Mouse (Mus musculus) MEL (cell line): ENCODE measurements around the gene Gpr146. TPM values are rescaled to one million over a fixed set of nuclear protein-coding genes. Genes with fewer than 3 reads are reported as not detected.

Source experiments
- DNase-seq: peaks from one replicate; pipeline ENCODE4 v3.0.0; 2011; ENCODE audit warnings: low read depth, low spot score
- H3K27ac ChIP-seq: 2 replicates; pipeline ENCODE4 v1.5.1; 2012; ENCODE audit warnings: low read depth, mild to moderate bottlenecking, control low read depth, low read length, moderate library complexity; ENCODE audit not compliant: control insufficient read depth
- H3K27me3 ChIP-seq, 2 experiments: fragments of 150-350 bp in 1 of 2; sonication (generic) in 1 of 2; 2 replicates each; pipeline ENCODE4 v1.6.1; 2012; ENCODE audit warnings: low read length in 2 of 2, mild to moderate bottlenecking in 2 of 2, improper control_type of control experiment in 1 of 2, moderate library complexity in 1 of 2; ENCODE audit not compliant: insufficient read depth in 2 of 2, control insufficient read depth in 1 of 2
- H3K36me3 ChIP-seq, 2 experiments: 2 replicates each; pipeline ENCODE4 v1.6.1; 2012 to 2014; ENCODE audit warnings: low read length in 2 of 2, improper control_type of control experiment in 1 of 2, inconsistent platforms in 1 of 2, mild to moderate bottlenecking in 1 of 2; ENCODE audit not compliant: insufficient read depth in 2 of 2, control insufficient read depth in 1 of 2
- H3K4me1 ChIP-seq, 2 experiments: fragments of 150-350 bp in 1 of 2; sonication (generic) in 1 of 2; 2 replicates each; pipeline ENCODE4 v1.6.1; 2012; ENCODE audit warnings: low read length in 2 of 2, improper control_type of control experiment in 1 of 2, mild to moderate bottlenecking in 1 of 2; ENCODE audit not compliant: insufficient read depth in 2 of 2, control insufficient read depth in 1 of 2
- H3K4me3 ChIP-seq, 2 experiments: fragments of 150-350 bp in 1 of 2; sonication (generic) in 1 of 2; 2 replicates each; pipeline ENCODE4 v1.5.1; 2012; ENCODE audit warnings: low read depth in 2 of 2, low read length in 2 of 2, mild to moderate bottlenecking in 2 of 2, moderate library complexity in 2 of 2, control low read depth in 1 of 2, improper control_type of control experiment in 1 of 2; ENCODE audit not compliant: control insufficient read depth in 1 of 2, insufficient read depth in 1 of 2
- H3K79me2 ChIP-seq: 2 replicates; pipeline ENCODE4 v1.6.1; 2012; ENCODE audit warnings: mild to moderate bottlenecking, low read length, moderate library complexity; ENCODE audit not compliant: control insufficient read depth, poor library complexity, insufficient read depth
- H3K9ac ChIP-seq: 2 replicates; pipeline ENCODE4 v1.6.1; 2012; ENCODE audit warnings: low read depth, mild to moderate bottlenecking, control low read depth, low read length, moderate library complexity; ENCODE audit not compliant: control insufficient read depth, poor library complexity, severe bottlenecking
- H3K9me3 ChIP-seq: fragments of 150-350 bp; sonication (generic); replicated peaks from 2 replicates; pipeline ENCODE4 v1.6.1; 2012; ENCODE audit warnings: mild to moderate bottlenecking, low read length, improper control_type of control experiment, moderate library complexity; ENCODE audit not compliant: insufficient read depth
- BHLHE40 ChIP-seq: IDR thresholded peaks from 2 replicates; pipeline ENCODE4 v1.6.1; 2012; ENCODE audit warnings: low read depth, mild to moderate bottlenecking, inconsistent platforms, low read length, improper control_type of control experiment, borderline replicate concordance
- CHD1 ChIP-seq: IDR thresholded peaks from 2 replicates; pipeline ENCODE4 v1.6.1; 2012; ENCODE audit warnings: low read depth, mild to moderate bottlenecking, inconsistent platforms, low read length, improper control_type of control experiment
- CHD2 ChIP-seq: IDR thresholded peaks from 2 replicates; pipeline ENCODE4 v1.6.1; 2011; ENCODE audit warnings: low read length, improper control_type of control experiment
- CTCF ChIP-seq, 3 experiments: IDR thresholded peaks in 2 of 3; conservative IDR thresholded peaks in 1 of 3; 2 replicates each; pipeline ENCODE4 v1.5.1; 2011 to 2012; ENCODE audit warnings: low read length in 3 of 3, low read depth in 2 of 3, mild to moderate bottlenecking in 2 of 3, improper control_type of control experiment in 1 of 3, inconsistent platforms in 1 of 3, mixed read lengths in 1 of 3, moderate library complexity in 1 of 3; ENCODE audit not compliant: control insufficient read depth in 1 of 3, insufficient read depth in 1 of 3, poor library complexity in 1 of 3, severe bottlenecking in 1 of 3
- ELF1 ChIP-seq: IDR thresholded peaks from 2 replicates; pipeline ENCODE4 v1.6.1; 2014; ENCODE audit warnings: low read depth, mild to moderate bottlenecking, inconsistent platforms, low read length, improper control_type of control experiment, moderate library complexity
- EP300 ChIP-seq, 2 experiments: IDR thresholded peaks; 2 replicates each; pipeline ENCODE4 v1.6.1; 2011; ENCODE audit warnings: improper control_type of control experiment in 2 of 2, low read length in 2 of 2, low read depth in 1 of 2, mild to moderate bottlenecking in 1 of 2
- HCFC1 ChIP-seq: IDR thresholded peaks from 2 replicates; pipeline ENCODE4 v1.6.1; 2012; ENCODE audit warnings: low read depth, mild to moderate bottlenecking, inconsistent platforms, low read length, improper control_type of control experiment, moderate library complexity
- KAT2A ChIP-seq: conservative IDR thresholded peaks from 2 replicates; pipeline ENCODE4 v1.6.1; 2012; ENCODE audit warnings: low read depth, low read length, improper control_type of control experiment, inconsistent platforms
- MAFK ChIP-seq: IDR thresholded peaks from 2 replicates; pipeline ENCODE4 v1.6.1; 2011; ENCODE audit warnings: low read depth, mild to moderate bottlenecking, low read length, improper control_type of control experiment, borderline replicate concordance
- MAX ChIP-seq: IDR thresholded peaks from 2 replicates; pipeline ENCODE4 v1.6.1; 2011; ENCODE audit warnings: low read length, improper control_type of control experiment
- MAZ ChIP-seq: IDR thresholded peaks from 2 replicates; pipeline ENCODE4 v1.6.1; 2012; ENCODE audit warnings: low read depth, mild to moderate bottlenecking, inconsistent platforms, low read length, improper control_type of control experiment
- MYB ChIP-seq: IDR thresholded peaks from 2 replicates; pipeline ENCODE4 v1.6.1; 2011; ENCODE audit warnings: mild to moderate bottlenecking, low read depth, low read length, improper control_type of control experiment
- MYC ChIP-seq: IDR thresholded peaks from 2 replicates; pipeline ENCODE4 v1.6.1; 2011; ENCODE audit warnings: low read depth, mild to moderate bottlenecking, low read length, improper control_type of control experiment, moderate library complexity
- NRF1 ChIP-seq: IDR thresholded peaks from 2 replicates; pipeline ENCODE4 v1.6.1; 2014; ENCODE audit warnings: low read depth, mild to moderate bottlenecking, inconsistent platforms, low read length, improper control_type of control experiment, moderate library complexity; ENCODE audit not compliant: poor library complexity, insufficient read depth, severe bottlenecking
- POLR2A ChIP-seq, 2 experiments: IDR thresholded peaks; 2 replicates each; pipeline ENCODE4 v1.6.1; 2011 to 2012; ENCODE audit warnings: low read length in 2 of 2, mild to moderate bottlenecking in 2 of 2, control low read depth in 1 of 2, improper control_type of control experiment in 1 of 2, low read depth in 1 of 2, moderate library complexity in 1 of 2; ENCODE audit not compliant: control insufficient read depth in 1 of 2, insufficient read depth in 1 of 2, poor library complexity in 1 of 2
- POLR2AphosphoS5 ChIP-seq: IDR thresholded peaks from 2 replicates; pipeline ENCODE4 v1.6.1; 2012; ENCODE audit warnings: low read depth, borderline replicate concordance, mild to moderate bottlenecking, inconsistent platforms, low read length, moderate library complexity, mixed read lengths
- RAD21 ChIP-seq: IDR thresholded peaks from 2 replicates; pipeline ENCODE4 v1.6.1; 2011; ENCODE audit warnings: mild to moderate bottlenecking, low read depth, low read length, improper control_type of control experiment
- TAL1 ChIP-seq: IDR thresholded peaks from 2 replicates; pipeline ENCODE4 v1.6.1; 2012; ENCODE audit warnings: mild to moderate bottlenecking, inconsistent platforms, low read length, moderate library complexity, mixed read lengths
- TCF12 ChIP-seq: IDR thresholded peaks from 2 replicates; pipeline ENCODE4 v1.6.1; 2014; ENCODE audit warnings: low read depth, mild to moderate bottlenecking, inconsistent platforms, low read length, improper control_type of control experiment, moderate library complexity
- USF1 ChIP-seq: IDR thresholded peaks from 2 replicates; pipeline ENCODE4 v1.6.1; 2014; ENCODE audit warnings: low read depth, mild to moderate bottlenecking, inconsistent platforms, low read length, improper control_type of control experiment, moderate library complexity
- USF2 ChIP-seq, 2 experiments: IDR thresholded peaks; 2 replicates each; pipeline ENCODE4 v1.6.1; 2011 to 2012; ENCODE audit warnings: improper control_type of control experiment in 2 of 2, low read length in 2 of 2, borderline replicate concordance in 1 of 2, inconsistent platforms in 1 of 2, low read depth in 1 of 2, mild to moderate bottlenecking in 1 of 2; ENCODE audit not compliant: insufficient read depth in 1 of 2
- ZMIZ1 ChIP-seq: IDR thresholded peaks from 2 replicates; pipeline ENCODE4 v1.6.1; 2012; ENCODE audit warnings: low read depth, mild to moderate bottlenecking, inconsistent platforms, low read length, improper control_type of control experiment, moderate library complexity
- polyA plus RNA-seq, 2 experiments: library from polyadenylated mRNA; stranded (reverse) in 1 of 2; unstranded in 1 of 2; fragments of >175 nt in 1 of 2; fragments of >200 nt in 1 of 2; gene quantifications; 2 replicates each; pipeline versions ENCODE4 v1.2.1 to v1.2.4; 2012; ENCODE audit warnings: low replicate concordance in 2 of 2, low read depth in 1 of 2; ENCODE audit not compliant: insufficient read length in 2 of 2, insufficient read depth in 1 of 2, missing spikeins in 1 of 2
- total RNA-seq: library from RNA; depleted of rRNA; stranded (reverse); fragments of 300-350 nt; gene quantifications from 2 replicates; pipeline ENCODE4 v1.2.3, GENCODE M21; 2012

The Gpr146 gene
- total and polyA plus RNA-seq, 3 experiments, result 0.92 to 4.5 TPM; not detected in 1

DNA sequence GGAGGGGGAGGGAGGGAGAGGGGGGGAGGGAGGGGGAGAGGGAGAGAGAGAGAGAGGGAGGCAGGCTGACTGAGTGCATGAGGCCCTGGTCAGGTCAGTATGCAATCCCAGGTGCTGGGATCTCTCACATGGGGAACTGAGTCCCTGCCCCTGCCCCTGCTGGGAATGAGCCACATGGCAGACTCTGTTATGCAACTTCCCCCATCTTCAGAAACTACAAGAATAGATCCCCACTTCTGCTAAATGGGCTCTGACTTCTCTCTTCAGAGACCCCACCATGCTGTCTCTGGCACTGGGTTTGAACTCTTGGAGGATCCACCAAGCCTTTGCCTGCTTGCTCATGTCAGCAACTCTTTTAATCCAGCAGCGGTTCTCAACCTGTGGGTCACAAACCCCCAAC, 11.7 kb upstream of the Gpr146 start:
- Histone ChIP-seq H3K27ac (no peak overlapping the region), H3K4me3 (no peak overlapping the region), H3K27me3 (no peaks in the 10 kb centered on the region), H3K9ac (no peak overlapping the region), H3K4me1 (no peaks in the 10 kb centered on the region), H3K36me3 (no peaks in the 10 kb centered on the region; a peak in 1 of 4 replicates)
- TF ChIP-seq ZMIZ1 (no peak), MYC (peak; percentile 46; the same call in 1 of the 2 replicates), MAZ (0 out of 2 replicates have a peak, but pooled peaks have one; percentile 20)
- TF ChIP-seq, all 39 proteins: peak for 2
- H3K79me2 ChIP-seq, result no peaks in the 10 kb centered on the region
- H3K9me3 ChIP-seq, result no peaks in the 10 kb centered on the region
- peak; percentile 36 for DNase-seq

DNA sequence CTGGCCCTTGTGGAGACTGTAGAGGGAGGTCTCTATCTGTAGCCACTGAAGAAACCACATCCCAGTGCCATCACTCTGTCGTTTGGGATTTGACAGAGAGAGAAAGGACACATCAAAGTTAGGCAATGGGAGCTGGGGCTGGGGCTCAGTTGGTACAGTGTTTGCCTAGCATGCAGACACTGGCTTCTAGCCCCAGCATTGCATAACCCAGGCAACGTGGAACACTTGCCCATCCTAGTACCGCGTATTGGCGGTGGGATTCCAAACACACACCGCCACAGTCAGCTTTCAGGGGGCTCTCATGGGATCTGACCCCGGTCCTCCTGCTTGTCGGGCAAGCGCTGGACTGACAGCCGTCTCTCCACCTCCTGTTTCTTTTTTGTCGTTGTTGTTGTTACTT, 11.0 kb upstream of the Gpr146 start:
- no peaks in the 10 kb centered on the region for H3K79me2 ChIP-seq
- no peak overlapping the region for H3K4me3 ChIP-seq
- H3K4me1 ChIP-seq, result no peaks in the 10 kb centered on the region
- H3K36me3 ChIP-seq, result no peaks in the 10 kb centered on the region; a peak in 1 of 4 replicates
- H3K27ac ChIP-seq, result no peak overlapping the region
- TF ChIP-seq TAL1 (no peak), POLR2AphosphoS5 (no peak), CHD2 (no peak), MYB (no peak), RAD21 (no peak), KAT2A (no peak), USF1 (no peak), EP300 (IDR thresholded peaks at IDR 0.05; ENCODE audit: low read depth in 1 of 2, low read length in 2 of 2) (no peak), BHLHE40 (no peak), USF2 (IDR thresholded peaks at IDR 0.05; ENCODE audit: borderline replicate concordance in 1 of 2, insufficient read depth in 1 of 2, low read depth in 1 of 2, low read length in 2 of 2) (no peak), MYC (no peak), CHD1 (no peak), CTCF (IDR thresholded peaks at IDR 0.05 in 2 of 3, conservative IDR thresholded peaks at IDR 0.05 in 1 of 3; ENCODE audit: control insufficient read depth in 1 of 3, insufficient read depth in 1 of 3, low read depth in 2 of 3, low read length in 3 of 3, poor library complexity in 1 of 3, severe bottlenecking in 1 of 3) (no peak), MAX (no peak), HCFC1 (no peak), TCF12 (no peak), MAFK (no peak), ELF1 (no peak), NRF1 (no peak), POLR2A (IDR thresholded peaks at IDR 0.05; ENCODE audit: control insufficient read depth in 1 of 2, insufficient read depth in 1 of 2, low read depth in 1 of 2, low read length in 2 of 2, poor library complexity in 1 of 2) (no peak)
- DNase-seq, result no peak
- H3K9me3 ChIP-seq, result no peaks in the 10 kb centered on the region
- no peaks in the 10 kb centered on the region for H3K27me3 ChIP-seq
- no peak overlapping the region for H3K9ac ChIP-seq
